Mouse (Mus musculus) kidney, adult 2 months (tissue): ENCODE measurements around the gene Iqsec1.

ENCODE experiments used
- CTCF ChIP-seq: fragments of 200-500 bp; conservative IDR thresholded peaks from 2 replicates; pipeline ENCODE4 v1.5.1; 2011; ENCODE audit warnings: low read depth, mild to moderate bottlenecking, control low read depth, low read length, moderate library complexity, mixed read lengths; ENCODE audit not compliant: insufficient read depth, insufficient read length
- POLR2A ChIP-seq: fragments of 200-500 bp; IDR thresholded peaks from one replicate; pipeline ENCODE4 v1.6.1; 2011; ENCODE audit warnings: low read depth, low read length, control low read depth

DNA sequence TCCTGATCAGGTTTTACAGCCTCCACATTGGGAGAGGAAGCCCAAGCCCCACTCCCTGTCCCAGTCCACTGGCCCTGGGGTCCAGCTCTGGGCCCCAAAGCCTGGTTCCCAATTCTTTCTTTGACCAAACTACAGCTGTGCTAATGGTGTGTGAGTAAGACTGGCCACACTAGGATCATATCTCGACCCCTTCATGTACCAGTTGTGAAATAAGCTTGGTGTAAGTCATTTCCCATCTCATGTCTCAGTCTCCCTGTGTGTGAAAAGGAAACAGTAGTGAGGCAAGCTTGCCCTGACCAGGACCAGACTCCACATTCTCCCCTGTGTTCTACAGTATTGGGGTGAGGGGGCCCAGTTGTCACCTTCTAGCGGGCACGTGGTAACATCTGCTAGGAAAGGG, 200.9 kb downstream of the Iqsec1 start:
- TF ChIP-seq CTCF (no peak), POLR2A (no peak)
